Mouse (Mus musculus): ENCODE measurements around the gene Gzmd.

DNA sequence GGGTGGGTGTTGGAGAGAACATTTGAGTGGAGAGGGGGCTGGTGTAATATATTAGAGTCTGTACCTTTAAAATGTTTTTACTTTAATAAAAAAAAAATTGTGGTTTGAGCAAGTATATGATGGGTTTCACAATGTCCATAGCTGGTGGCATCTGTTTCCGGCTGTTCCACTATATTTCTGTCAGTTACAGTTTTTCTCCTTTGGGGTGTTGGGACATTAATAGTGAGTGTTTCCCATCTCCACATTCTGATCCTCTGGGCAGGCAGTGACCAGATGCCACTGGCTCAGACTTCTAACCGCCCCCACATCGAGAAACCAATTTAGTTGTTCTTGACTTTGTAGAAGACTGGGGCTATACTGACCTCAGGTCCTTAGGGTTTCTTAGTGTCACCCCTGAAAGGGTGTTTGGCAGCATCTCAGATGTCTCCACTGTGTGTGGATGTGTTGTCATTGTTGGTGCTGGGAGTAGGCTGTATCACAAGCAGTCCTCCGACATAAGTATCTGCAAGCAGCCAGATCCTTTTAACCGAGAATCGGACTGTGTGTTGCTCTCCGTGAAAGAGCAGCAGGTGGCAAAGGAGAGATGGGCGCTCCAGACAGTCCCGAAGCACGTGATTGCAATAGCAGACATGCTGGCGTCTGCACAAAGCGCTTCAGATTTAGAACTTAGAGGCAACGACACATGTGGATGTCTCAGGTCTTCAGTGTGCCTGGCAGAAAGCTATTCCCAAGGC is 26.8 kb downstream of the Gzmd start:
- TF ChIP-seq ZNF384 (IDR thresholded peaks at IDR 0.05; ENCODE audit: low read depth, low read length) (no peak), ZC3H11A (IDR thresholded peaks at IDR 0.05; ENCODE audit: borderline replicate concordance, low read depth, low read length) (no peak), CHD2 (IDR thresholded peaks at IDR 0.05; ENCODE audit: low read depth, low read length) (no peak), MAFK (IDR thresholded peaks at IDR 0.05; ENCODE audit: insufficient read depth, low read depth, low read length) (no peak)

All from ES-E14 (cell line).